Mouse (Mus musculus): ENCODE data around the gene Mctp1.
"Not testable (repeated sequence)": the region's sequence is repeated elsewhere in the genome, so short reads cannot be mapped to it uniquely, and the experiment has no call there.

Mctp1 gene

DNA sequence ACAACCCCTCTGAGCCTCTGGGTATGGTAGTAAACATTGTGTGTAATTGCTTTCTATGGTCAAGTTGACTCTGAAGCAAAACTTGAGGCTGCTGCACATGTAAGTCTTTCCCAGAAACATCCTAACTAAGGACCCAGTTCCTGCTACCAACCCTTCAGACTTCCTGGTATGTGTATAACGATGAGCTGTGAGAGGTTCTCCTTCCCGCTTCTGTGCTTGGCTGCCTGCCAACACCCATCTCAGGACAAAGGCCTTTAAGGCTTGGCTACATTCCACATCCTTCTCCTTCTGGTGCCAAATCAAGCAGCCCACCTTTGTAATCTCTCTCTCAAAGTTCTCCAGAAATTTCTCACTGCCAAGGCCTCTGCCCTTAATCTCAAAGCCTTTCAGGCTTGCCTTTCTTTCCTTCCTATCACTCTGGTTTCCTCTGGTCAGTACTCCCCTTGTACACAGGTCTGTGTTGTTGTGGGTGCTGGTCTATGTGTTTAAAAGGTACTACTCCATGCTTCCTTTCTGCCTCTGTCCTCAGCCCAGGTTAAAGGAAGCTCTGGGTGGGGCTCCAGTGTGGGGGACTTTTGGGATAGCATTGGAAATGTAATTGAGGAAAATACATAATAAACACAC is 99.9 kb downstream of the Mctp1 start:
- DNase-seq = peak; percentile 27 to 48

DNA sequence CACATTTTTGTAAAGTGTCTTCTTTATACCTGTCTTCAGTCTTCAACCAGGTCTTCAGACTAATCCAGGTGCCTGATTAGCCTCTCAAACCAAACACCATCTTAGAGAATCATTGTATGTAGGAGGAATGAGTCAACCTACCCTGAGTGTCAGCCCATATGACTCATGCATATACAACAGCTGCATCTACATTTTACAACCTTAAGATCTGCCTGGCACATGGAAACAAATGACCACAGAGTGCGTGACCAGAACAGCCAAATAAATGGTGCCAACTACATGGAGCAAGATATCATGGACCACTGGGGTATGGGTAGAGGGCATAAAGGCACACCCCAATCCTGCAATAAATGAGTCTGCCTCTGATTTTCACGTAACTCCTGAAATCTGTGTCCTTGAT is 131.6 kb downstream of the Mctp1 start:
- no peak for DNase-seq

DNA sequence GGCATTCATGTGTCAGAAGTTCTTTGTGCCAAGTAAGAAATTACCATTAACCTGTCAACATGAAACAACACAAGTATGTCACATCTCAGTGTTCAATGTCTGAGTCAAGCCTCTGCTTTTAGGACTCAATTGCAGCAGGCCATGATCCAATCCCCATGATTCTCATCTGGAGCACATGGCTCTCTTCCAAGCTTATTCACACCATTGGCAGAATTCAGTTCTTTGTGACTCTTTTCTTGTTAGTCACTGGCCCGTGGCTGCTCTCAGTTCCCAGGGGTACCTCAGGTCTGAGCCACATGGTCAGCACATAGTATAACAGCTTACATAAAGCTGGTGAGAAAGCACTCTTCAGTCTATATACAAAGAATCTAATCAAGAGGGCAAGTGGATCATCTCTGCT is 138.8 kb downstream of the Mctp1 start:
- DNase-seq = no peak

DNA sequence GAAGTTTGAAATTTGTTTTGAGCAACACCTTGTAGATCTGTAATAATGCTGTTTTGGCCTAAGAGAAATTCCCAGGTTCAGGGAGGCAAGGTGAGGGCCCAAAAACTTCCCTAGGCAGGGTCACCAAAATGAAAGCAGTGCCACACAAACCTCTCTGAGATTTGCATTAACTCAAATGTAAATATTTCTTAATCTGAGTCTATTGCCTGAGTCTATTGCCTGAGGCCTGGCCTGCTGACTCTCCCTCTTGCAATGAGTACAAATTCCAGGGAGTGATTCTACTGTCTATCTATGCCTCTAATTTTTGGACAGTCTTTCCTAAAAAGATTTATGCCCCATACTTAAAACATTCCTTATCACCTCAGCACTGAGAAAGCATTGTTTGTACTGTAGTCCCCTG is 143.0 kb downstream of the Mctp1 start:
- DNase-seq = no peak

DNA sequence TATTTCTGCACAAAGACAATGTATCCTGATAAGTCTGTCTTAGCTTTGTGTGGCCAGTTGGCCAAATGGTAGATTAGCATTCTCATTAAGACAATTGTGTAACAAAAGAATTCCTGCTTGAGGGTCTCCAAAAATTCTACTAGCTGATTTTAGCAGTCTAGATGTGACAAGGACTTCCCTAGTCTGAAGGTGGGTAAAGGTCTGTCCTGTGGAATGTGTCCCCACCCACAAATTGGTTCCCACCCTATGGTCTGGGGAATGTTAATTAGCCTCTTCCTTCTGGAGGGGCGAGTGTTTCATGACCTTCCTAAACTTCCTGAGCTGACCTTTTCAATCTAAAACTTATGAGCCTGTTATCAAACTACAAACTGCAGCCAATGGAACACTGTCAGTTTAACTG is 143.4 kb downstream of the Mctp1 start:
- no peak for DNase-seq

DNA sequence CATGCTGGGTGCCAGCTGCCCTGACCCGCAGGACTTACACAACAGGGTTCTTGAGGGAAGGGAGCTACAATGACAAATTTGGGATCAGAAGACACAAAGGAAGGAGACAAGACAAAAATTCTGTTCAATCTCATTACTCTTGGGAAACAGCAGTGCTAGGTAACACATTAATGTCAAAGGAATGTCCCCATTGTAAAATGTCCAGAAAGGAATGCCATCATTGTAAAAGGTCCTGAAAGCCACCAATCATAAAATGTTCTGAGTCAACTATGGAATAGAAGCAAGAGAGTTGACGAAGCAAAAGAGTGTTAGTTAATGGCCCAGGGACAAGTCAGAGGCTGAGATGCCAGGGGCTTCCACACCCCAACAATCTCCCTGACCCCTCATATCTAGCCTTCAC is 145.6 kb downstream of the Mctp1 start:
- no peak for DNase-seq

DNA sequence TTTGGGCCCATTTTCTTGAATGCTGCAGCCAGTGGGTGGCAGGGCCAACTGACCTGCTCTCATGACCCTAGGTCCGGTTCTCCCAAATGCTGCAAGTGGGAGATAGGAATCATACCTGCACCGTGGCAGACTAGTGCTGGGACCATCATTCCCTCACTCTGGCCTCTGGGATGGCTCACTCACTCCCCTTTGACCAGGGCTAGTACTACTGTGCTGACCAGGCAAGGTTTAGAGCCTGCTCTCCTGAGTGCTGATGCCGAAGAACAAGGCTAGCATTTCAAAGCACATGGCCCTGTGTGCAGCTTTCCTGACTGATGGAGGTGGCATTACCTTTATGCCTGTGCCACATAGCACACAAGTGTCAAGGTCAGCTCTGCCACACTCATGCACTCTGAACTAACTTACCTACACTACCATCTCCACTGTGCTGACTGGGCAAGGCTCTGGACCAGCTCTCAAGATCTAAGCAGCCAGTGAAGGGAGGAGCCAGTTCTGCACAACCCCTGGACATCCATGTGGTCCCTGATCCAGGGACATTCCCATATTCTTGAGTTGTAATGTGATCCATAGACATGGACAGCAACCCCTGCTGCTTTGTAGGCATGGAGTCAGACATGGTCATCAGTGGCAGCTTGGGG is 146.7 kb downstream of the Mctp1 start:
- no peak for DNase-seq

DNA sequence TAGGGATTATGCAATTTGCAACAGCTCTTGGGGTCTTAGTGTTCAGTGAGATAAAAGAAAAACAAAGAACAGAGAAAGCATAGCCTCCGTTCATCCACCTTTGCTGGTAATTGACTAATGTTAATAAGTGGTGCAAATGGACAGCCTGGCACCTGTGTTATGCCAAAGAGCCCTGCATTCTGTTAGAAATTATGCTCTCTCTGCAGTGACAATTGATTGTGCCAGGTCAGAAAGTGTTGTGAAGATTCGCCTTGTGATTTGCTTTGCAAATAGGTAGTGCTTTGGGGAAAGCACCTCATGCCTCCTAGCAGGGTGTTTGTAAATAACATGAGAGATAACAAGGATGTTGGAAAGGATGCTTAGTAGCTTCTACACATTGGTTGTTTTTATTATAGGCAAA is 163.5 kb downstream of the Mctp1 start:
- DNase-seq = peak; percentile 53 to 60

DNA sequence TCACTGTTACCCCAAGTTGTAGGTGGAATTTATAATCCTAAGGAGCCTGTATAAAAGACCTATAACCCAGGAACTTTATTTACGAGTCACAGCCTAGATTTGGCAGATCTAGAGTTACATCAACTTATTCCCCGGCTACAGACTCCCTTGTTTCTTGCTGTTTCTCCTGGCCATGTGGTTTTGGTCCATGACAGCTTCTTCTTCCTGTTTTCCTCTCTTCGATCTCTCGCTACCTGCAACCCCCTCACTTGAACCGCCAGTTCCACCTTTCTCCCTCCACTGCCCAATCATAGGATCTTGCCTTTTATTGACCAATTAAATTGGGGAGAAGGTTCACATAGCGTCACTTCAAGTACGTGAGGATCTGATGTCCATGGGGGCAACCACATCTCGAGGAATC is 176.6 kb downstream of the Mctp1 start:
- DNase-seq = no peak

DNA sequence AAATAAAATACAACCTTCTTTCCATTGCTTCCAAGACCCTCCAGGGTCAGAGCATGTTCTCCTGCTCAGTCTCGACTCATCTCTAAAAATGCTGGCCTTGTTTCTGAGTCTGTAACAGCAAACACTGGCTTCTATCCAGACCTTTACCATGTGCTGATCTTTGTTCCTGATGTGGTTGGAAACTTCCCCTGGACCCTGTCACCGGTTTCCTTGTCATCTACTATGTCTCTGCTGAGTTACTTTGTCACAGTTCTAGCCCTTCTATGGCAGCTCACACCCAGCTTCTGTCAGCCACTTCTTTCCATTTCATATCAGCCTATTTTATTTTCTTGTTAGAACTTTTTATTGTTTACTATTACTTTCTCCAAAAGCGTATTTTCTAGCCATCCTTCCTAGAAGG is 177.3 kb downstream of the Mctp1 start:
- no peak for DNase-seq

DNA sequence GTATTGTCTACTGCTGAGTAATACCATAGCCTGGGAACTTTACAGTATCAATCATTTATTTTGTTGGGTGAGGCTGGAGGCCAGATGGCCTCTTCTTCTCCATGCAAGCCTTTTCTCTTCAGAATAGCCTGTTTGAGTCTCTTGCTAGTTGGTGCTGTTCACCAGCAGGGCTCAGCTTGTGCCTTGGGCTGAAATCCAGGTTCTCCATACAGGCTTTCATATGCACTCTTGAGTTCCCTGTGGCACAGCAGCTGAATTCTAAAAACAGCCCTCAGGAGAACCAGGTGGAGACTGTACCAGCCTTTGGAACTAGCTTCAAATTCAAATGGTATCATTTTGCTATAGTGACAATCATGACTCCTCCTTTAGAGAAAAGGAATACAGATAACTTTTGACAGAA is 179.7 kb downstream of the Mctp1 start:
- peak; percentile 73 to 81 for DNase-seq

DNA sequence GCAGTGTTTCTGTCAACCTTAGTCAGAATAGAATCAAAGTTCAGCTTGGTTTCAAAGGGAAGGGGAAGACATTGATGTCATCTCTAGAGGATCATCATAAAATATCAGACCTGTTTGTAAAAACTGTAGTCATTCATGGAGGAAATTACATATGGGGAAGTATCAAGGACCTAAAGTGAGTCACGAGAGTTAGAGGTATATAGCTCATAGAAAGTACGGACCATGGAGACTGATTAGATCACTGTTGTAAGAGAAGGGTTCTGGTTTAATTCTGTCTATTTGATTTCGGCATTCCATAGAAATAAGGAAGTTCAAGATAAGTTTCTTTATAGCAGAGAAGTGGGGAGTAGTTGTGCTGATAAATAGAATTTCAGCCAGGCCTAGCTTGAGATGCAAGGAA is 181.7 kb downstream of the Mctp1 start:
- no peak for DNase-seq

DNA sequence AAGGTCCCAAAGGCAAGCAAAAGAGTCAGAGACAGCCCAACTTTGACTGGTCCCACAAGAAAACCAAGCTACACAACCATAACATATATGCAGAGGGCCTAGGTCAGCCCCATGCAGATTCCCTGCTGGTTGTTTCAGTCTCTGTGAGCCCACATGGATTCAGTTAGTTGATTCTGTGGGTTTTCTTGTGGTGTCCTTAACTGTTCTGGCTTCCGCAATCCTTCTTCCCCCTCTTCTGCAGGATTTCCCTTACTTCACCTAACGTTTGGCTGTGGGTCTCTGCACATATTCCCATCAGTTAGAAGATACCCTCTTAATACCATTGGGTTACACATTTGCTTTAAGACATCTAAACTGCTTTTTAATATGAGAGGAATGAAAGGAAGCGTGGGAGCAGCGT is 183.1 kb downstream of the Mctp1 start:
- no peak for DNase-seq

DNA sequence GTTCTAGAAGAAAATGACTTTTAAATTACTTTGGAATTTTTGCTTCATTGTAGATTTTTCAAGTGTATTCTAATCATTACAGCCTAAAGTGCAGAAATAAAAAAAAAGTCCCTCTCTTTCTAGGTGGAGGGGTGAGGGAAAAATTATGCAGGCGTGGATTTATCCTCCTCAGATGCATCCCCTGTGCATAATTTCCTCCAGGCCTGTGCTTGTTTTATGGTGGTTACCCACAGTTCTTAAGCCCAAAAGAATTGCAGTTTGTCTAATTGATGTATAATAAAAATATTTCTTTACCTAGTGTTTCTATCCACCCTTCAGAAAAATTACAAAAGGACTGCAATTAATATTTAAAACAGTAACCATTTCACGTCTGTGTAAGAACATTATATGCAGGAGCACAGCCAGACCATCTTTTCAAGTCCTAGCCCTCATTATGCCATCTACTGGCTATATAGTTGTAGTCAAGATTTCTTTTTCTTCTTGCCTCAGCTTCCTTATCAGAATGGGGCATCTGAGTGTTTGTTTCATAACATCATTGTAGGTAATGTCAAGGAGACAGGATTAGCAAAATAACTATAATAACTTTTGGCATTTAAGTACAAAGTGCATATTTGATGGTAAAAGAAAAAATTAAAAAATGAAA is 184.4 kb downstream of the Mctp1 start:
- no peak for DNase-seq

DNA sequence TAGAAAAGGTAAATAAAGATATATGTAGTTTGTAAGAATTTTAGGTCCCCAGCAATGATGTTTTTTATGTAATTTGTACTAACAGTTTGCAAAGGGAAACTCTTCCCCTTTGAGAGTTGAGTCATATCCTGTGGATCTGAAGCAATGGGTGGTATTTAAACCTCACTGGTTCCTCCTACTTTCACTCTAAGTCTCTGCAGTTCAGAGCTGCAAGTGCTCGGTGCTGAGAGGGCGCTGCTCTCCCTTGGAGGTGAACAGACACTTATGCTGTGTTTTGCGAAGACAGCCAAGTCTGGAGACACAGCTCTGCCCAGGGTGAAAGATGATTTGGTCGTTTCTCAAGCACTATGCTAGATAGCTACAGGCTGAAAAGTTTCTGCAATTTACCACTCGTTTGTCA is 195.1 kb downstream of the Mctp1 start:
- peak in 1 of 2 experiments; percentile 28 for DNase-seq

DNA sequence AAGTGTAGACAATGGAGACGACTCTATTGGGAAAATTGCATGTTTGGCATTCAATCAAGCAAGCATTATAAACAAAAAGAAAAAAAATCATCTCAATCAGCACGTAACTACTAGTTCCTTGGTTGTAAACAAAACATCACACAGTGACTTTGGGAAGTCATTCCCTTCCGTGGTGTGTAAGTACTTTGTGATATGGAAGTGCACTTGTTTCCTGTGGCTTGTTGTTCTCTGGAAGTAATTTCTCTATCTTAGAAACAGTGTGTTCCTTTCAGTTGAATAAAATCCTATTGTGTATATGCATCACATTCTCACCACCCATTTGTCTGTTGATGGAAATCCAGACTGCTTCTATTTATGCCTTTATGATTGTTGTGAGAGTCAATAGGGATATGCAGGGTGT is 201.1 kb downstream of the Mctp1 start:
- no peak for DNase-seq

DNA sequence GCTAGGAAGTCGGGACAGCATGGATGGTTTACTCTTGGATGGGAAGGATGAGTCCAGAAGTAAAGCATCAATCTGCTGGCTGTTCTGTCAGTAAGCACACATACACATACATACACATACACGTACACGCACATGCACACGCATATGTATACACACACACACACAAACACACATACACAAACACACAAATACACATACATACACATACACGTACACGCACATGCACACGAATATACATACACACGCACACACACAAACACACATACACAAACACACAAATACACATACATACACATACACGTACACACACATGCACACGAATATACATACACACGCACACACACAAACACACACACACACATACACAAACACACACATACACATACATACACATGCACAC is 206.4 kb downstream of the Mctp1 start:
- DNase-seq = not testable (repeated sequence)

DNA sequence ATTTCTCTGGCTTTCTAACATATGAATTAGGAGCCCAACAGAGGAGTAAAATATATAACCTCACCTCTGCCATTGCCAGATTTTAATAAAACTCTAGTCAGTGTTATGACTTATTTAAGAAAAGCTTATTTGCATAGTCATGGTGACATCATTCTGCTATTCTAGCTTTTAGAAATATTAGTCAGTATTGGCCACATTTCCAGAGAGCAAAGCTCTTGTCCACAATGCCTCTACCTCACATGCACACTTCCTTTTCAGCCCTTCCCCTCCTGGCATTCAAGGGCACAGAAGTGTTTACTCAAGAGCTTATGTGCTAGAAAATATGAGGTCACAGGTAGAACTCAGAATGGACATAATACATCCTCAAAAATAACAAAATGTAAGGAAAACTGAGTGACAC is 206.9 kb downstream of the Mctp1 start:
- no peak for DNase-seq

DNA sequence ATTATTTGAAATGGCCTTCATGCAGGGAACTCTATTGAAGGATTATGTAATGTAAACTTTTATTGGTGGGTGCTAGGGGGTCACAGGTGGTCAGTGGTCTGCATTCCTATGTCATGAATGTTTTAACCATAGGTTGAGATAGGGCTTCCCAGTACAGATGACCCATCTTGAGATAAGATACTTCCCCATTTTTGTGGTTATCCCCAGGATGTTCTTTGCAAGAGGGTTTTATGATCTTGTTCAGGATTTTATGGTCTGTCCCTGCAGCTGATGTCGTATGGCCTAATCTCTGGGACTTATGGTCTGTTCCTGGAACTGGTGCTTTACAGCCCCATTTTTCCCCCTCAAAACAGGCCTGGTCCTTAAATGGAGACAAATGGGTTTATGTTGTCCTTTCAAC is 207.4 kb downstream of the Mctp1 start:
- DNase-seq = no peak

DNA sequence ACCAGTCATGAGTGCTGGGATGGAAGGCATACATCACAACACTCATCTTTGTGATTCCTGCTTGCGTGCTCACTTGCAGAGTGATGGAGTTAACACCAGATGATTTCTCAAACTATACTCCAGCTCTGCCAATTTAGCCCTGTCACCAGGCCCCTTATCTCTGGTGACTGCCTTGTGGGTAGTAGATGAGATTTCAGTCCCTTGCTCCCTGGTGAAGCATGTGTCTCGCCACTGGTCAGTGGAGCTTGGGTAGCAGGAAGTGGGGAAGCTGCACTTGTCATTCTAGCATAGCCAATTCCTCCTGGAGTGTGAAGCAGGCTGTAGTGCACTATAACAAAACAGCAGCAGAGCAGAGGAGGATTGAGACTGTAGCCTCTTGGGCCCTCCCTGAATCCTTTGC is 208.6 kb downstream of the Mctp1 start:
- DNase-seq = no peak

DNA sequence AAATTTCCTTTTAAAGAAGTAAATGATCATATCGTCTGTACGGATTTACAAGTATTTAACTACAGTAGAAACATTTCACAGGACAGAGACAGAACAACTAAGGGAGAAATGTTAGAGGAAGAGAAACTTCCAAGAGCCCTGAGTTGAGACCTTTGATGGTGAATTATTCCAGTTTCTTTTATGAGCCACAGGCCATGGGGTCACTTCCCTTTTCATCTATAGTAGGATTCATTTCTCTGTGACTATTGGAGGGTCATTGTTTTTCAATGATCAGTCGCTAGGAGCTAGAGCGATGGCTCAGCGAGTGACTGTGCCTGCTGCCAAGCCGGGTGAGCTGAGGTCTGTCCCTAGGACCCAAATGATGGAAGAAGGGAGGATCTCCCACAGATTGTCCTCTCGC is 212.7 kb downstream of the Mctp1 start:
- DNase-seq = no peak

DNA sequence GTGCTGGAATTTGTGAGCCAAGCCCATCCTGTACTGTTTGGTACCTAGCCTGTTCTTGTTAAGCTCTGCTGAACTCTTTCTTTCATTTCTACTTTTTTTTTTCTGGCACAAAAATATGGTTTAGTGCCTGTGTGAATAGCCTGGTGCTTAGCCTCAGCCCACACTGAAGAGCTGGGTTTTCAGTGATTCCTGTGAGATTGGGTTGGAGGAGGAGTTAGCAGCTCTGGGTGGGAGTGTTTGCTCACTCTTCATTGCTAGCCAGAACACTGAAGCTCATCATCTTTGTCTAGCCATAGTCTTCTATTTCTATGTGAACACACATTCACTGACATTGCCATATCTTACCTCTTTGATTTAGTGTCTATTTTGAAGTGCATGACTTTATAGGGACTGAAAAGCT is 225.1 kb downstream of the Mctp1 start:
- no peak for DNase-seq

DNA sequence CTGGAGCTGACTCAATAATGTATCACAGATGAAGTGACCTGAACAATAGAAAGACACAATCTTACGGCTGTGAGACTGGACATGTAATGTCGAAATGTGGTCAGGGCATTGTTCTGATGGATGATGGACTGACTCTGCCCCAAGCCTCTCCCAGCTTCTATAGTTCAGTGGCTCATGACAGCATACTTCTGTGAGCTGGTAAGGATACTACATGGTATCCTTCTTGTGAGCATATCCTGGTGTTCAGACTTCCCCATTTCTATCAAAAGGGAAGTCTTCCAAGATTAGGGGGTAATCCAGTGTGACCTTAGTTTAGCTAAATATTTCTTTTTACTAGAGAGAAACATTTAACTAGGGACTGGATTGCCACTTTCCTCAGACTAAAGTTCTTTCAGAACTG is 227.2 kb downstream of the Mctp1 start:
- no peak for DNase-seq

DNA sequence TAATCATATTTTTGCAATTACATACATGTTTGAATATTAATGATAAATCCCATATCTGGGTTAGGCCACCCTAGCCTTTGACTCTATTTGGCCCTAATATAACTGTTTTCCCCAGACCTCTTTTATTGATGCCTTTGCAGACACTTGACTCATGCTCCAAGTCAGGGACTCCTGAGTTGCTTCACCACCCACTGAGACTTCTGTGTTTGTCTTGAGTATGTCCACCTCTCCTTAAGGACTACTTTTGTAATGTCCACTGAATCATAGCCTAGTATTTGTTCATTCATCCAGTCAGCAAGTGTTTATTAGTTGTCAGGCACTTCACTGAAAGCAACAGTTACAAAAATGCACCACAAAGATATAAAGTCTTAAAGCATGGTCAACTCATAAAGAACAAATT is 235.8 kb downstream of the Mctp1 start:
- DNase-seq = no peak

DNA sequence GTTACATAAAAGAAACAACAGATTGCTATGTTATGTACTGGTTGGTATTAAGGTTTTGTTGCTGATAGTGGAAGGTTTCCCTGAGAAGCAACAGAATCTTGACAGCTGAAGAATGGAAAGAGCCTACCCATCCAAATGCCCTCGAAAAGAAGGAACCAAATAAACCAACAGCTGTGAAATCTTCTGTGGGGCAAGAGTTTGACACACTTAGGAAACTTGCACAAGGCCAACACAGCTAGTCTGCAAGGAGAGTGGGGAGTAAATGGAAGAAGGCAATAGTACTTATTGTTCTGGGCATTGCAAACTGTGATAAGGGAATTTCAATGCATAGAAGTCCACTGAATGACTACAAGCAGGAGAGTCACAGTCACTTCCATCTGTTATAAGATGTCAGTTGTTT is 236.2 kb downstream of the Mctp1 start:
- DNase-seq = no peak

Data from cerebellum, postnatal 25 days (tissue).